Mouse (Mus musculus): Measurements from ENCODE around the gene Defa35.
"Not testable (repeated sequence)": the region's sequence is repeated elsewhere in the genome, so short reads cannot be mapped to it uniquely, and the experiment has no call there.

Defa35 gene

DNA sequence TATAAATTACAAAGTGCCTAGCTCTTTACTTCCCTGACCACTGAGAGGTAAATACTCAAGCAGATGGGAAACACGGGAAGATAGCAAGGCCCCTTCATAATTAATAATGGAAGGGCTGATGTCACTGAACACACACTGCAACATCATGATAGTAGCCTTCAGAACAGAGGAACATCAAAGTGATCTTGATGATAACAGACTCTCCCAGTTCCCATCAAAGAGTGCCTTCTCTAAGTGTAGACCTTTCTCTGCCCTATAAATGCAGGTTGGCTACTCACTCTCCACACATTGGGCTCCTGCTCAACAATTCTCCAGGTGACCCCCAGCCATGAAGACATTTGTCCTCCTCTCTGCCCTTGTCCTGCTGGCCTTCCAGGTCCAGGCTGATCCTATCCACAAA is at the start of gene Defa35:
TSS of gene Defa35 (plus strand) at position 301 of the 400 bp plus-strand sequence.
- DNase-seq (ENCODE audit: low read depth), result not testable (repeated sequence)

DNA sequence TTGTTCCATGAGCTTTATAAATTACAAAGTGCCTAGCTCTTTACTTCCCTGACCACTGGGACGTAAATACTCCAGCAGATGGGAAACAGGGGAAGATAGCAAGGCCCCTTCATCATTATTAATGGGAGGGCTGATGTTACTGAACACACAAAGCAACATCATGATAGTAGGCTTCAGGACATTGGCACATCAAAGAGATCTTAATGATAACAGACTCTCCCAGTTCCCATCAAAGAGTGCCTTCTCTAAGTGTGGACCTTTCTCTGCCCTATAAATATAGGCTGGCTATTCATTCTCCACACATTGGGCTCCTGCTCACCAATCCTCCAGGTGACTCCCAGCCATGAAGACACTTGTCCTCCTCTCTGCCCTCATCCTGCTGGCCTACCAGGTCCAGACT is 39.6 kb upstream of the Defa35 start, which contains the start of gene Defa21:
TSS of gene Defa21 (plus strand) at position 301 of the 400 bp plus-strand sequence.
- DNase-seq (ENCODE audit: low read depth), result not testable (repeated sequence)

- not testable (repeated sequence) for DNase-seq (ENCODE audit: low read depth)
Observed at GRCm38 (mm10) chr8:21054747-21055146, 10.1 kb upstream of the Defa35 start, which contains the start of gene Defa23. Defa23 (plus strand) TSS chr8:21055047.

DNA sequence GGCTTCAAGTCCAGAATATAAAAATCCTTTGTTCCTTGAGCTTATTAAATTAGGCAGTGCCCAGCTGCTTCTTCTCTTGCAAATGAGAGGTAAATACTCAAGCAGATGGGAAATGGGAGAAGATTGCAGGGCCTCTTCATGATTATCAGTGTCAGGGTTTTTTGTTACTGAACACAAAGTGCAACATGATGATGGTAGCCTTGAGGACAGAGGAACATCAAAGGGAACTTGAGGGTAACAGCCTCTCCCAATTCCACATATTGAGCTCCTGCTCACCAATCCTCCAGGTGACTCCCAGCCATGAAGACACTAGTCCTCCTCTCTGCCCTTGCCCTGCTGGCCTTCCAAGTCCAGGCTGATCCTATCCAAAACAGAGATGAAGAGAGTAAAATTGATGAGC is 19.3 kb downstream of the Defa35 start, which contains the start of gene Defa25:
TSS of gene Defa25 (plus strand) at position 301 of the 400 bp plus-strand sequence.
- not testable (repeated sequence) for DNase-seq (ENCODE audit: low read depth)

- no peak for DNase-seq (ENCODE audit: low read depth)
Observed at GRCm38 (mm10) chr8:21093106-21093505, 28.3 kb downstream of the Defa35 start.

GRCm38 (mm10) chr8:21095950-21096349 is 31.1 kb downstream of the Defa35 start, which contains the start of gene Gm14851:
Gm14851 (minus strand) TSS chr8:21096050.
- not testable (repeated sequence) for DNase-seq (ENCODE audit: low read depth)
